Mouse (Mus musculus): ENCODE measurements around the gene Nek6. TPM values are rescaled to one million over a fixed set of nuclear protein-coding genes. Genes with fewer than 3 reads are reported as not detected.

The Nek6 gene
- polyA plus RNA-seq, 1 experiment from 2014 or later = 47.6 TPM

DNA sequence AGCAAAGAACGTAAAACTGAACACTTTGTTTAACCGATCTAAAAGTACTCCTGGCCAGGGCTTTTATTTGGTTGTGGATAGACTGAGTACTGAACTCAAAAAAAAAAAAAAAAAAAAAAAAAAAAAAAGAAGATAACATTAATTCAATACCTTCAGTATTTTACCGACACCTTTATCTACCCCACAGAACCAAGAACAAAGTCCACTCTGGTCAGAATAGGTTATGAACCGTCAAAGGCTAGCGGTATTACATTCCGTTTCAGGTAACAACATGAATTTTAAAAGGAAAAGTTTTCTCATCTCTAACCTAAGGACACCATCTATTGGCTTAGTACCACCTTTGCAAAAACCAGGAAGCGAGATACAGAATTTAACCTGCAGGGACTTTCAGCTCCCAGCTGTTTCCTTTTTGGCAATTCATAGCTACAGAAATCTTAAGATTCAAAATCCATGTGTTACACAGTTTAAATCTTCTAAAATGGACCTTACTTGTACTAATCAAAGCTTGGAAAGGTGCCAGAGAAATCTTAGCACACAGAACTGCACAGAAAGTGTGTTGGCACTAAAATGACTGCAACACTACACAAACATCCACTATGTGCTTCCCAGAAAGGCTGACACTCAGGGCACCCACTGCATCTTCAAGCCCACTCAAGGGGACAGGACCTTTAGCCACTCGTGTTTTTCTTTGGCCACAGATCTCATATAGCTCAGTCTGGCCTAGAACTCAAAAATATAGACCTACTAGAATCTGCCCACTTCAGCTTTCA, 112.6 kb downstream of the Nek6 start:
- Histone ChIP-seq H3K9me3 (replicated peaks; ENCODE audit: control insufficient read depth, low read length) (no peaks in the 10 kb centered on the region), H3K4me2 (ENCODE audit: low read depth, low read length) (no peak overlapping the region), H3K4me3 (ENCODE audit: low read depth, low read length) (no peak overlapping the region), H3K4me1 (ENCODE audit: control insufficient read depth, low read depth, low read length) (no peaks in the 10 kb centered on the region), H3K36me3 (ENCODE audit: control insufficient read depth, insufficient read depth) (peaks cover 17% of the 10 kb centered on the region), H3K9ac (ENCODE audit: low read depth, low read length) (no peak overlapping the region), H3K27me3 (ENCODE audit: control insufficient read depth, insufficient read depth, low read depth, low read length) (no peaks in the 10 kb centered on the region), H3K27ac (ENCODE audit: low read length) (no peak overlapping the region)
- 76% methylated on average over 8 of the region's 8 CpGs for WGBS (ENCODE audit: insufficient replicate concordance)
- no peak for ATAC-seq (ENCODE audit: low read depth)

DNA sequence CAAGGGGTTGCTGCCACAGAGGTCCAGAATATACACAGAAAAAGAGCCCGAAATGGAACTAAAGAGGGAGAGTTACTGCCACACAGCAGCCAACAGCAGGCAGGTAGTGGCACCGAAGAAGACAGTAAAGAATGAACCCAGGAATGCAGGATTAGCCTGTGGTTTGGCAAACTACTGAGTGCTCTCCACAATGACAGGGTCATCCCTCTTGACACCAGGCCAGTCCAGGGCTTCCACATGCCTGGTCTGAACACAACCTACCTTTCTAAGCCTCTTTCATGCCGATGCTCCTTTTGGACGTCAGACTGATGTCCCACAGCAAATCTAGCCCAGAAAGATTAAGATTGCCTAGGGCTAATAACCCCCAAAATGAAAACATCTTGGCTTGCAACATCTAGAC, 117.4 kb downstream of the Nek6 start:
- H3K27me3 ChIP-seq (ENCODE audit: control insufficient read depth, insufficient read depth, low read depth, low read length) = no peaks in the 10 kb centered on the region
- H3K9me3 ChIP-seq (replicated peaks; ENCODE audit: control insufficient read depth, low read length) = no peaks in the 10 kb centered on the region
- H3K27ac ChIP-seq (ENCODE audit: low read length) = no peak overlapping the region
- no peak for ATAC-seq (ENCODE audit: low read depth)
- H3K36me3 ChIP-seq (ENCODE audit: control insufficient read depth, insufficient read depth) = peaks cover 39% of the 10 kb centered on the region
- H3K9ac ChIP-seq (ENCODE audit: low read depth, low read length) = no peak overlapping the region
- WGBS (ENCODE audit: insufficient replicate concordance) = 88% methylated on average over 4 of the region's 4 CpGs
- H3K4me2 ChIP-seq (ENCODE audit: low read depth, low read length) = no peak overlapping the region
- no peaks in the 10 kb centered on the region for H3K4me1 ChIP-seq (ENCODE audit: control insufficient read depth, low read depth, low read length)
- H3K4me3 ChIP-seq (ENCODE audit: low read depth, low read length) = no peak overlapping the region

DNA sequence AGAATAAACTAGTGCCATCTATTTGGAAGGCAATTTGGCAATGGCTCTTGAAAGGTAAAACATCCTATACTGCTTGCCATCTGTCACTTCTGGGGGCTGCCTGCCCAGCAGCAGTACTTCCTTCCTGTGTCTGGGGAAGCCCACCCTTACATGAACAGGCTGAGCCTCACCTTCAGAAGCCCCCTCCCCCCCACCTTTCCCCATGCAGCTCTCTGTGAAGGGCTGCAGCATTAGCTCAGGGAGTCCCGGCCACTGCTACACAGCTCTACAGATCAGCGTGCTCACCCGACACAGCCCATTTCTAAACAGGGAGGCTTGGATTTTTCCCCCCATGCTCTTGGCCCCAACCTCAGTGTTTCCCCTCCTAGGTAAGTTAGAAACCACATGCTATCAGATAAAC, 118.0 kb downstream of the Nek6 start:
- Histone ChIP-seq H3K27ac (ENCODE audit: low read length) (no peak overlapping the region), H3K27me3 (ENCODE audit: control insufficient read depth, insufficient read depth, low read depth, low read length) (no peaks in the 10 kb centered on the region), H3K4me3 (ENCODE audit: low read depth, low read length) (no peak overlapping the region), H3K9me3 (replicated peaks; ENCODE audit: control insufficient read depth, low read length) (no peaks in the 10 kb centered on the region), H3K36me3 (ENCODE audit: control insufficient read depth, insufficient read depth) (peaks cover 42% of the 10 kb centered on the region), H3K4me1 (ENCODE audit: control insufficient read depth, low read depth, low read length) (no peaks in the 10 kb centered on the region), H3K9ac (ENCODE audit: low read depth, low read length) (no peak overlapping the region), H3K4me2 (ENCODE audit: low read depth, low read length) (no peak overlapping the region)
- ATAC-seq (ENCODE audit: low read depth) = no peak
- WGBS (ENCODE audit: insufficient replicate concordance) = 83% methylated on average over 3 of the region's 3 CpGs

DNA sequence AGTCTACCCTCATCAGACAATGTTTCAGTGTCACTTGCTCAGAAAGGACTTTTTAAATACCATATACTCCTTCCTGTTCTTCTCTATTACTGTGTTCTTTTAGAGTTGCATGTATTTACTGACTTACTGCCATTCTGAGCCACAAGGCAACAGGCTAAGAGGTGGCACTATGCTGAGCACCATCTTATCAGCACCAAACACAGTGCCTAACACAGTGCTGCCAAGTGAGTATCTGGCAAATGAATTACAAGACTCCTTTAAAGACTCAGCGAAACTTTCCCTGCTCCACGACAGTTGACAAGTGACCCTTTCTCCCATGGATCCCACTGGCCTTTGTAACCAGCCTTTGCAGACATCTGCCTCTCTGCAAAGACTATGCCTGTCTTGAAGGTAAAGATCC, 119.1 kb downstream of the Nek6 start:
- no peak for ATAC-seq (ENCODE audit: low read depth)
- Histone ChIP-seq H3K9me3 (replicated peaks; ENCODE audit: control insufficient read depth, low read length) (no peaks in the 10 kb centered on the region), H3K4me1 (ENCODE audit: control insufficient read depth, low read depth, low read length) (no peaks in the 10 kb centered on the region), H3K9ac (ENCODE audit: low read depth, low read length) (no peak overlapping the region), H3K4me3 (ENCODE audit: low read depth, low read length) (no peak overlapping the region), H3K27me3 (ENCODE audit: control insufficient read depth, insufficient read depth, low read depth, low read length) (no peaks in the 10 kb centered on the region), H3K27ac (ENCODE audit: low read length) (no peak overlapping the region), H3K4me2 (ENCODE audit: low read depth, low read length) (no peak overlapping the region), H3K36me3 (ENCODE audit: control insufficient read depth, insufficient read depth) (peaks cover 44% of the 10 kb centered on the region)
- WGBS (ENCODE audit: insufficient replicate concordance) = 60% methylated on average over 2 of the region's 2 CpGs

DNA sequence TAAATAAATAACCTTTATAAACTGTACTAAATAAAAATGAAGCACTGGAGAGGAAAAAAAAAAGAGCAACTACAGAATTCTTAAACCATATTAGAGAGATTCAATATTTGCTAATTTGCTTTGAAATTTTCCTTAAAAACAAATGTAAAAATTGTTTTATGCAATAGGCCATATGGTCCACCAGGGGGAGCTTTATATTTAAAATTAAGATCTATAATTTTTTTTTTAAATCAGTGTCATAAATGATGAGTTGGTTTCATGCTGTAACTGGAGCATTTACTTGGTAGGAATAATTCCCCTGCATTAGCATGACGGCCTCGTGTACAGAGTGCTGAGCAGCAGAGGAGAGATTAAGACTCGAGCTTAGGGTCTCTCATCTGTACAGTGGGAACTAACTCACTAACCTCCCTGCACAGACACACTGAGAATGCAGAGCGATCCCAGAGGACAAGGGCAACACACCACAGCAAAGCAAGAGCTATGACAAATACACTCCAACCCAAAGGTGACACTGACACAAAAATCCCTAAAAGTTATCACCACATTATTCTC, 126.3 kb downstream of the Nek6 start:
- 77% methylated on average over 4 of the region's 4 CpGs for WGBS (ENCODE audit: insufficient replicate concordance)
- Histone ChIP-seq H3K9me3 (replicated peaks; ENCODE audit: control insufficient read depth, low read length) (no peaks in the 10 kb centered on the region), H3K27me3 (ENCODE audit: control insufficient read depth, insufficient read depth, low read depth, low read length) (no peaks in the 10 kb centered on the region), H3K27ac (ENCODE audit: low read length) (no peak overlapping the region), H3K36me3 (ENCODE audit: control insufficient read depth, insufficient read depth) (peaks cover 42% of the 10 kb centered on the region), H3K4me3 (ENCODE audit: low read depth, low read length) (no peak overlapping the region), H3K4me2 (ENCODE audit: low read depth, low read length) (no peak overlapping the region), H3K4me1 (ENCODE audit: control insufficient read depth, low read depth, low read length) (peaks cover 8% of the 10 kb centered on the region), H3K9ac (ENCODE audit: low read depth, low read length) (no peak overlapping the region)
- ATAC-seq (ENCODE audit: low read depth) = no peak

DNA sequence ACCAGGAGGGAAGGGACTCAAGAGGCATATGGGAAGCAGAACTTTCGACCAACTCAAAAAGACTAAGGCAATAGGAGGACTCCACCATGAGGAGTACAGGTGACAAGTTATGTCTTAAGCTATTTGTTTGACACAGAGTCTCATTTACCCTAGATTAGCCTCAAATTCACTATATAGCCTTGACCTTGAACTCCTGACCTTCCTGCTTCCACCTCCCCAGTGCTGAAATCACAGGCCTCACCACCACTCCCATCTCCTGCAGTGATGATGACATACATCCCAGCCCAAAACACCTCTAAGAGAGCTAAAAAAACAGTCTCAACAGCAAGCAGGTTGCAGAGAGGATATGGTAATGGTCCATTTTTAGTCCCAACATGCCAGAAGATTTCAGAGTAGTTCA, 130.3 kb downstream of the Nek6 start:
- Histone ChIP-seq H3K4me2 (ENCODE audit: low read depth, low read length) (no peak overlapping the region), H3K9ac (ENCODE audit: low read depth, low read length) (no peak overlapping the region), H3K36me3 (ENCODE audit: control insufficient read depth, insufficient read depth) (peaks cover 25% of the 10 kb centered on the region), H3K4me1 (ENCODE audit: control insufficient read depth, low read depth, low read length) (peaks cover 9% of the 10 kb centered on the region), H3K27ac (ENCODE audit: low read length) (no peak overlapping the region), H3K27me3 (ENCODE audit: control insufficient read depth, insufficient read depth, low read depth, low read length) (no peaks in the 10 kb centered on the region), H3K4me3 (ENCODE audit: low read depth, low read length) (no peak overlapping the region), H3K9me3 (replicated peaks; ENCODE audit: control insufficient read depth, low read length) (no peaks in the 10 kb centered on the region)
- WGBS (ENCODE audit: insufficient replicate concordance) = 88% methylated on average over 1 of the region's 1 CpGs
- ATAC-seq (ENCODE audit: low read depth) = no peak

DNA sequence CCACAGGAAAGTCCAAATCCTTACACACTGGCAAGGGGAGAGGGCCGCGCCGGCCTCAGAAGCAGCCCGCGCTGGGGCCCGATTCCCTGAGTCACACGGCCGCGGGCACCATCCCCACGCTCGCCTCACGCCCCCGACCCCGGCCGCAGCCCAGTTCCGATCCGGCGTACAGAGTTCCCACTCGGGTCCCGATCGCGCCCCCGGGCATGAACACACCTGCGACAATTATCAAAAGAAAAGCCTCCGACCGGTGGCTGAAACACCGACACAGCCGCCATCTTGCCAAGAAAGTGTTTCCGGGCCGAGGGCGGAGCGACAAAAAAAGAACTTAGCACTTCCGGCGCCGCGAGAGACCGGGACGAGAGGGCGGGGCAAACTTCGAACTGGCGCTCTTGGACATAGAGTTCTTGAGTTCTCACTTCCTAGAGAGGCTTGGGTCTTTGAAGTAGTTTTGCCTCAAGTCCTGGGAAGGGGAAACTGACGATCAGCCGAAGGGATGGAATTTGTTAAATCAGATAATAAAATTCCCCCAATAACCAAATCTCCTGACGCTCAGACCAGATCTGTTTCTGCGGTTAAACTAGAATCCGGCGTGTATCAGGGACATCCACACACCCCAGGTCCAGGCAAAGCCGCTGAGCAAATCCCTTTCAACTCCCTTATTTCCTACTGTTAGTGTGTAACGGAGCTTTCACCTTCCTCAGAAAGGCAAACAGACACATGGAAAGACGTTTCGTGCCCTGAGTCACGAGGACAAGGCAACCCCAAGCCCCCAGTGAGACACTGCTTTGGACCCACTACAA, 132.4 kb downstream of the Nek6 start, which contains the start of gene Psmb7:
Psmb7 (minus strand) TSS at position 463 of the 803 bp plus-strand sequence.
- 0 out of 2 replicates have a peak within 1 kb of the TSS, but pooled peaks have one; percentile 5 for H3K27ac ChIP-seq (ENCODE audit: low read length)
- H3K4me3 ChIP-seq (ENCODE audit: low read depth, low read length) = peak within 1 kb of the TSS; percentile 89
- peak within 1 kb of the TSS; percentile 86 for H3K9ac ChIP-seq (ENCODE audit: low read depth, low read length)
- H3K36me3 ChIP-seq (ENCODE audit: control insufficient read depth, insufficient read depth) = peaks cover 20% of the 10 kb centered on the region
- H3K9me3 ChIP-seq (replicated peaks; ENCODE audit: control insufficient read depth, low read length) = no peaks in the 10 kb centered on the region
- WGBS (ENCODE audit: insufficient replicate concordance) = 2% methylated on average over 52 of the region's 52 CpGs
- ATAC-seq (ENCODE audit: low read depth) = peak; percentile 88
- H3K27me3 ChIP-seq (ENCODE audit: control insufficient read depth, insufficient read depth, low read depth, low read length) = no peaks in the 10 kb centered on the region
- peak within 1 kb of the TSS; percentile 74 for H3K4me2 ChIP-seq (ENCODE audit: low read depth, low read length)
- H3K4me1 ChIP-seq (ENCODE audit: control insufficient read depth, low read depth, low read length) = peaks cover 9% of the 10 kb centered on the region
